Mouse (Mus musculus): ENCODE measurements around the gene Crabp2.

Crabp2 gene

GRCm38 (mm10) chr3:87927452-87927851 lies 21.0 kb upstream of the Crabp2 start:
- no peak for DNase-seq (ENCODE audit: low spot score)

GRCm38 (mm10) chr3:87929341-87930077 lies 19.0 kb upstream of the Crabp2 start:
- no peak for DNase-seq (ENCODE audit: low spot score)

DNA sequence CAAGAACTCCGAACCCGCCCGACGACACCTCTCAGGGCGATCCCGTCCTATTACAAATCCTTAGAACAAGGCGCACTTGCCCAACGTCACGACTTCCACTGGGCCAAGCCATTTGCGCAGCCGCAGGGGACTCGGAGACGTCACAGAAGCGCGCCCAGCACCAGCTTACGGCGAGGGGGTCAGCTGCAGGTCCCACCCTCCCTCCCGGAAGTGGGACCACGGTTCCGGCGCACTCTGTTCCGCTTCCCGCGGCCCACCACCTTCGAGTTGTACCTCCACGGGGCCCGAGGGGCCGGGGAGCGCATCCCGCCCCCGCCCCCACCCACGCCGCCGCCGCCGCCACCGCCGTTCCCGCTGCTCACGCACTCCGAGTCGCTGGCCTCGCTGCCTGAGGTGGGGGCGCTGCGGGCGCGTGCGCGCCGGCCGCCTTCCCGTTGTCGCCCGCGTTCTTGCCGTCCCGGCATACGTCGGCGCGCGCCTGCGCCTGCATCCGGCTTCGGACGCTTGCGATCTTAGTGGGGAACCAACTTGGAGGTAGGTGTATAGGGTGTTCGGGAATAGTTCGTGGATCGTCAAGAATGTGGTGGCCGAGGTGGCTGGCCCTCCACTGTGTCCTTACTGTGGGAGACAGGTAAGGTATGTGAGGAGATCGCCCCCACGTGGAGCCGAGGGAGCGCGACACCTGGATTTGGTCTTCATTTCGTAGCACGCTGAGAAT lies 18.2 kb upstream of the Crabp2 start, which contains the start of the genes Isg20l2 and Rrnad1:
Gene Isg20l2, plus strand, starts transcription at position 237 of the 718 bp plus-strand sequence.
Gene Rrnad1, minus strand, starts transcription at position 640 of the 718 bp plus-strand sequence.
- DNase-seq (ENCODE audit: low spot score) = peak; percentile 83

GRCm38 (mm10) chr3:87934026-87934425 lies 14.4 kb upstream of the Crabp2 start:
- no peak for DNase-seq (ENCODE audit: low spot score)

- DNase-seq (ENCODE audit: low spot score) = no peak
Observed at GRCm38 (mm10) chr3:87934501-87934900, 14.0 kb upstream of the Crabp2 start.

GRCm38 (mm10) chr3:87935201-87935600 lies 13.3 kb upstream of the Crabp2 start:
- no peak for DNase-seq (ENCODE audit: low spot score)

DNA sequence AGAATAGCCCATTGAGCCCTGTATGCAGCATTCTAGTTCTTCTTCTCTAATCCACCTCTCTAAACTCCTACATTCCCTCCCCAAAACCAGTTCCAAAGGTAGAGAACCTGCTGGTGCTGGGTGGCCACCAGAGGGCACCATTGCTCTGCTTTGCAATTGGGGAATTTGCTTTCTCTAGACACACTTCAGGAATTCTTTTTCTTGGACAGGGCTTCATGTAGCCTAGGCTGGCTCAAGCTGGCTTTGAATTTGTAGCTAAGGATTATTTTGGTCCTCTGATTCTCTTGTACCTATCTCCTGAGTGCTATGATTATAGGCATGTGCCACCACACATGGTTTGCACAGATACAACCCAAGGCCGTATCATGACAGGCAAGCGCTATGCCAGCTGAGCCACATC lies 12.7 kb upstream of the Crabp2 start:
- peak; percentile 45 for DNase-seq (ENCODE audit: low spot score)

DNA sequence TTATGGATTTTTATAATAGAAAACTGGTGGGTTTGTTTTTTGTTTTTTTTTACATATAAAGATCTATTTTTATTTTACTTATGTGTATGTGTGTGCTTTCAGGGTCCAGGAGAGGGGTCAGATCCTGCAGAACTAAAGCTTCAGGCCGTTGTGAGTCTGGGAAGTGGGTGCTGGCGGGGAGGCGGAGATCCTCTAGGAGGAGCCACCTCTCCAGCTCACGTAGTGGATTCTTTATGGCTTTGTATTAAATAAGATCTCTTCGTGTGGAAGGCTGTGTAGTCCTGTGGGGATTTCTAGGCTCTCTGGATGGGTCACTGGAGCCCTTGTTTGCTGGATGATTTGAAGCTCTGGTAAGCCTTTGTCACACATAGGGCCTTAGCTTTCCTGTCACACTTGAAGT lies 7.9 kb upstream of the Crabp2 start:
- no peak for DNase-seq (ENCODE audit: low spot score)

DNA sequence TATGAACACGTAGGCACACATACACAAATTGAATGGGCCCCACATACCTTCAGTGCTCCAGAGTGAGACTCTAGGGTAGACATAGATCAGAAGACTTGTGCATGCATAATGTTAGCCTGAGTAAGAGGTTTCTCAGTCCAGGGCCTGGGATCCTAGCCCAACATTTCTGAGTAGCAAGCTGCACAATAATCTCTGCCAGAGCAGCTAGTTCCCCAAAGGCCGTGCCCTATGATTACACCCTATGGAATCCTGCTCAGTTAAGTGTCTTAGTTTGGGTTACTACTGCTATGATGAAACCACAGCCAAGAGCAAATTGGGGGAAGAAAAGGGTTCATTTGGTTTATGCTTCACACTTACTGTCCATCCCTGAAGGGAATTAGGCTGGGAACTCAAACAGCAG lies 6.0 kb upstream of the Crabp2 start:
- DNase-seq (ENCODE audit: low spot score) = no peak

DNA sequence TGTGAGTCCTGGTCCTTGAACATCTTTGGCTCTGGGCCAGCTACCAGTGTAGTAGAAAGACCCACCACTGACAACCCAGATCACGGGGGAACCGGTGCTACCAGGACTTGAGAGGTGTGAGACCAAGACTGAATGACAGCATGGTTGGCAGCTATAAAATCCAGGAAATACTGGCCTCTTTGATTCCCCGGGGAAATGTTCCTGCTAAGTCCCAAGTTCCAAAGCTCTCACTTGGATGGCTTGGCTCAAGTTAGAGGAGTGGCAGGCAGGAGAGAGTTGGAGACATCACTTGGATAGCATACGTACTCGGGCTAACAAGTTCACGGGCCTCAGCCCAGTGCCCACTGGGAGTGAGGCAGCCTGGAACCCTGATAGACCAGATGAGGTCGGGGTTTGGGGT lies 4.9 kb upstream of the Crabp2 start:
- DNase-seq (ENCODE audit: low spot score) = no peak

- no peak for DNase-seq (ENCODE audit: low spot score)
Observed at GRCm38 (mm10) chr3:87944838-87945600, 3.4 kb upstream of the Crabp2 start.

GRCm38 (mm10) chr3:87945781-87946540 lies 2.5 kb upstream of the Crabp2 start:
- DNase-seq (ENCODE audit: low spot score) = no peak

DNA sequence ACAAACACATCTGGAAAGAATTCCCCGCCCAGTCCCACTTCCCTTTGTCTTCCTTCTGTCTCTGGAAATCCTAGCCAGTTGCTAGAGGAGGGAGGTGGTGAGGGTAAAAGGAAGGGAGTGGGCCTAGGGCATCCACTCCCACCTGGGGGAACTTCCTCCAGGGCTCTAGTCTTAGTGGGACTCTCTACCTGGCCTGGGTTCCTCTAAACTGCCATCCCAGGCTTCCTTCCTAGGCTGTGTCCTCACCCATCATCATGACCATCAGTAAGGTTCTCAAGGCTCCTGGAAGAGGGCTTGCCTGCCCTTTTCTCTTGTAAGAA lies 2.0 kb upstream of the Crabp2 start:
- DNase-seq (ENCODE audit: low spot score) = no peak

DNA sequence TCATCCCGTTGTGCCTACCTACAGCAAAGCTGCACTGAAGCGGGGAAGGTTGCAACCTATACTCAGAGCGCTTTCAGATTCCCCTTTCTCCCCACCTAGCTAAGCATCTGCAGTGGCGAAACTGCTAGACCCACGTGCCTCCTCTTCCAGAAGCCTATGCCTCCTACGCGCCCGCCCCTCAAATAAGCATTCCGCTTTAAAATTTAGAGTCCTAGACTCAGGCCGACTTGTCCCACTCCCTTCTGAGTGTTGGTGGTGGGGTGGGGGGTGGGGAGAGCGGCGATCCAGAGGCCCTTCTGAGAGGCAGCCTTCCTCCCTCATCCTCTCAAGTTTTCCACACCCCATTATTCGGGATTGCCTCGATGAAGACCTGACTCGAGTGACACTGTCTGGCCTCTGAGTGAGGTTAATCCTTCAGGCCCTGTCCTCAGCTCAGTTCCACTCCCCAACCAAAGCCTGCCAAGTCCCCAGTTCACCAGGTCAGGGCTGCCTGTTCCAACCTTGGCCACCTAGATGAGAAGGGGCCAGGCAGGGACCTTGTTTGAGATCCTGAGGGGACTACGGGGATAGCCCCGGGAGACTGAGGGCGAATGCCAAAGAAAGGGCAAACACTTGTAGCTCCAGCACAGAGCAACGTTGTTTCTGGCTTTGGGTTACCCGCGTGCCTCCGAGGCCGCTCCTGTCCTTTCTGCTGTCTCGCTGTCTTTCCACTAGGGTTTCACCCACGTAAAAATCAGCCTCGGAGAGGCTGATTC lies 1.2 kb upstream of the Crabp2 start:
- no peak for DNase-seq (ENCODE audit: low spot score)

- no peak for DNase-seq (ENCODE audit: low spot score)
Observed at GRCm38 (mm10) chr3:87947811-87948199, 661 bp upstream of the Crabp2 start.

GRCm38 (mm10) chr3:87949266-87949954 lies 944 bp downstream of the Crabp2 start:
- DNase-seq (ENCODE audit: low spot score) = no peak

DNA sequence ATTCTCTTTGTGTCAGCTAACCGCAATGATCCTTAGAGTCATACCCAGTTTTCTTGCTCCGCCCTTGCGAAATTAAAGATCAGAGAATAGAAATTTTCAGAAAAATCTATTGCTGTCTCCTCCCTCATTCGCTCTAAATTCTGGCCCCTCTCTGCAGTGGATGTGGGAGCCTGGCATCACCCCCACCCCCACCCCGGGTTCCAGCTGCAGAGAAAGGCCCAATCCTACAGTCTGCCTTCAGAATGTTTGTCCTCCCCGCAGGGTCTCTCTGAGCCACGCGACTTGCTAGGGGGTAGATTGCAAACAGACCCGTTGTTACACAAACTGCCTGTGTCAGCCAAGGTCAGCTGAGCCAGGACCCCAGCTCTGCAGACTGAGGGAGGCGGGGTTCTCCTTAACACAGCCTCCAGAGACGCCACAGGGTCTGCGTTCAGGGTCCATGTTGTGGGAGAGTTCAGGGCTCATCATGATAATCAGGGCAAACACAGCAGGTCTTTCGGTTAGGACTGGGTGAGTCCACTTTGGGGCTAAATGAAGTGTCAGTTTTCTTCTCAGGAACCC lies 1.6 kb downstream of the Crabp2 start:
- no peak for DNase-seq (ENCODE audit: low spot score)

GRCm38 (mm10) chr3:87951946-87952345 lies 3.5 kb downstream of the Crabp2 start:
- DNase-seq (ENCODE audit: low spot score) = no peak

DNA sequence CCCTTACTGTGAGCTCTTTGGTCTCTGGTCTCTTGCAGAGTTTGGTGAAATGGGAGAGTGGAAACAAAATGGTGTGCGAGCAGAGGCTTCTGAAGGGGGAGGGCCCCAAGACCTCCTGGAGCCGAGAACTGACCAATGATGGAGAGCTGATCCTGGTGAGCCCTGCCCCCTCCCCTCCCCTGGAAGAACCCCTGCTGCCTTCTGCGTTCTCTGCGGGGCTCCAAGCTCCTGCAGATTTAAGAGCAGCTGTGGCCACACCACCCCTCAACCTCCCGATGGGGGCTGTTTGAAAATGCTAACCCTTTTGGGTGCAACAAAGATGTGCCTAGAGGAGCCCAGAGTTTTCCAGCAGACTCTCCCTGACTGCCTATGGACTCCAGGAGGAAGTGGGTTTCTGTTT lies 4.0 kb downstream of the Crabp2 start:
- no peak for DNase-seq (ENCODE audit: low spot score)

DNA sequence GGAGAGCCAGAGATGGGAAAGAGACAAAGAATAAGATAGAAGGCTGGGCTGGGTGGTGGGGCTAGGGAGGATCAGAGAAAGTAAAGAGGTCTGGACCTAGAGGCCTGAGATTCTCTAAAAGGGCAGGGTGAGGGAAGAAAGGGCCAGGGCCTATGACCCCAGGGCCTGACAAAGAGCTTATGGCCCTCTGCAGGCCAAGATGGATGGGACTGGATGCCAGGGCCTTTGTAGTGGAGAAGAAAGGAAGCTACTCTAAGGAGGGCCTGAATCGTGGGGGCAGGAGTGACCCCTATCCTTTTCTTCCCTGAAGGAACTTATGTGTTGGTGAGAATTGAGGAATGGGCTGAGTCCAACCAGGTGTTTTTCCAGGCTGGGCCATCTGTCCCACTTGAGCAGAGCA lies 9.6 kb downstream of the Crabp2 start:
- DNase-seq (ENCODE audit: low spot score) = no peak

- DNase-seq (ENCODE audit: low spot score) = no peak
Observed at GRCm38 (mm10) chr3:87958476-87958875, 10.0 kb downstream of the Crabp2 start.
